Mouse (Mus musculus) lung, postnatal 0 days (tissue): ENCODE measurements around the gene Mtf2.

Experiments
- CTCF ChIP-seq: IDR thresholded peaks from 2 replicates; pipeline ENCODE4 v1.5.1; 2016; ENCODE audit warnings: antibody characterized with exemption, mild to moderate bottlenecking
- EP300 ChIP-seq: IDR thresholded peaks from 2 replicates; pipeline ENCODE4 v1.6.1; 2016; ENCODE audit warnings: antibody characterized with exemption, mild to moderate bottlenecking, control low read depth

DNA sequence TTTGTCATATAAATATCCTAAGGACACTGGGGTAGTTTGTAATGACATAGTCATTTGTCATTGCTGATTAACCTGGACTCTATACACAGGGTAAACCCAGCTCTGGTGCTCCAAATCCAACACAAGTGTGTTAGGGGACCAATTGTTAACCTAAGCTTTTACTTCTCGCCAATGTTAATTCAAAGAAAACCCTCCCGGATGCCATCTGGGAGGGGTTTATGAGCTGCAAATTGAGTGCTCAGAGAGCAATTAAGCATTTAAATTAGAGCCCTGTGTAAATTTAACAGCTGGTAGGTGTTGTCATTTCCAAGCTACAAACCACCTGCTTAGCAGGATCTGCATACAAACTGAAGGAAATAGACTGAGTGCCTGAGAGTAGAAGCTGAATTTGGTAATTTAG is 30.0 kb upstream of the Mtf2 start:
- TF ChIP-seq CTCF (no peak), EP300 (no peak)
